Mouse (Mus musculus) heart, embryonic 12.5 days (tissue): ENCODE measurements around the gene Ptprk. TPM values are rescaled to one million over a fixed set of nuclear protein-coding genes. Genes with fewer than 3 reads are reported as not detected.

Experiments used
- ATAC-seq: fragments of 200-750 bp; cut with Nextera tagmentation; 2 replicates; pipeline ENCODE4 v1.8.0; 2017; ENCODE audit warnings: moderate TSS enrichment, moderate library complexity; ENCODE audit not compliant: insufficient number of reproducible peaks, low FRiP score
- H3K27ac ChIP-seq: fragments of 300-500 bp; sonication (generic); 2 replicates; pipeline ENCODE4 v1.5.1; 2016; ENCODE audit warnings: mild to moderate bottlenecking, moderate library complexity; ENCODE audit not compliant: poor library complexity, severe bottlenecking
- H3K27me3 ChIP-seq: fragments of 300-500 bp; sonication (generic); replicated peaks from 2 replicates; pipeline ENCODE4 v1.6.1; 2016; ENCODE audit warnings: mild to moderate bottlenecking, moderate library complexity
- H3K36me3 ChIP-seq: fragments of 300-500 bp; sonication (generic); 2 replicates; pipeline ENCODE4 v1.6.1; 2016; ENCODE audit warnings: mild to moderate bottlenecking, moderate library complexity
- H3K4me1 ChIP-seq: fragments of 300-500 bp; sonication (generic); replicated peaks from 2 replicates; pipeline ENCODE4 v1.6.1; 2016; ENCODE audit warnings: mild to moderate bottlenecking
- H3K4me2 ChIP-seq: fragments of 300-500 bp; sonication (generic); 2 replicates; pipeline ENCODE4 v1.6.1; 2016; ENCODE audit warnings: mild to moderate bottlenecking, moderate library complexity
- H3K4me3 ChIP-seq: fragments of 300-500 bp; sonication (generic); 2 replicates; pipeline ENCODE4 v1.5.1; 2016; ENCODE audit warnings: mild to moderate bottlenecking
- H3K9ac ChIP-seq: fragments of 300-500 bp; sonication (generic); 2 replicates; pipeline ENCODE4 v1.6.1; 2016; ENCODE audit warnings: mild to moderate bottlenecking, moderate library complexity
- H3K9me3 ChIP-seq: fragments of 300-500 bp; sonication (generic); replicated peaks from 2 replicates; pipeline ENCODE4 v1.6.1; 2016; ENCODE audit warnings: mild to moderate bottlenecking, moderate library complexity
- WGBS: fragments of 180-500 bp; shearing (Covaris S2); methylation state at CpG from one replicate; pipeline ENCODE4 v1.1.7; 2016; 5-methylcytosine and 5-hydroxymethylcytosine counted together
- polyA plus RNA-seq: library from polyadenylated mRNA; unstranded; fragments of >200 nt; fragmentation: Nextera tagmentation; extraction: Ambion mirVana; gene quantifications from 2 replicates; pipeline ENCODE4 v1.2.1, GENCODE M21; 2016

The Ptprk gene
- polyA plus RNA-seq, 1 experiment from 2014 or later: 43.7 TPM

DNA sequence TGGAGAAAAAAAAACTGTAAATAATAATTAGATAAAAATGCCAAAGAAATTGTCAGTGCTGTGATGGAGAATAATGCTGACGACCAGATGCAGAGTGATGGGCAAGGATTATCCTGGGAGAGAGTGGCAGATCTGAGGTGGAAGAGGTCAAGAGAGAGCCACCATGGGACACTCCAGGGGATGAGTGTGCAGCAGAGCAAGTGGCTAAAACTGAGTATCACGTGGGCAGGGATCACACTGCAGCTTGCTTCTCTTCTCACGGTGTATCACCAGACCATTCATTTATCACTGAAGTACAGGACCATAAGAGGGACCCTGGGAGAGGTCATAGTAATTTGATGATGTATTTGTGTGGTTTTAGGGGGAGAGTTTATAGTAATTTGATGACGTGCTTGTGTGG lies 340.2 kb downstream of the Ptprk start:
- no peaks in the 10 kb centered on the region for H3K9me3 ChIP-seq
- no peak overlapping the region for H3K4me2 ChIP-seq
- WGBS: 61% methylated on average over 4 of the region's 4 CpGs
- H3K36me3 ChIP-seq: no peaks in the 10 kb centered on the region
- H3K9ac ChIP-seq: no peak overlapping the region
- H3K4me1 ChIP-seq: no peaks in the 10 kb centered on the region
- H3K27me3 ChIP-seq: no peaks in the 10 kb centered on the region
- no peak overlapping the region for H3K4me3 ChIP-seq
- no peak overlapping the region for H3K27ac ChIP-seq
- no peak for ATAC-seq

DNA sequence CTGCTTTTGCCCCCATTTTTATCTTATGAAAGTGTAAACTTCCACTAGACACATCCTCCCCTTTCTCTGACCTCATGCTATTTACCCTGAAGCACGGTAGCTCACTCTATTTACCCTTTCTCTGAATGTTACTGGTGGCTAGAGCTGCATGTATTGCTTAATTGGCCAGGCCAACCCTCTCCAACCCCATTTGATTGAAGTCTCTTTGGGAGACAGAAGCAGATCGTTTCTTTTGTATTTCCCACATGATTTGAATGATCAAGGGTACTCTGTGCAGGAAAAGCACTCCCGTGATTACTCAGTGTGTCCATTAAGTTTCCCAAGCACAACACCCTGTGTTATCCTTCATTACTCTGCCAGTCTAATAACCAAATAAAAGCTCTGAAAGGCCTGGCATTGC lies 348.0 kb downstream of the Ptprk start:
- Histone ChIP-seq H3K27me3 (no peaks in the 10 kb centered on the region), H3K36me3 (no peaks in the 10 kb centered on the region), H3K9me3 (no peaks in the 10 kb centered on the region), H3K27ac (no peak overlapping the region), H3K4me1 (no peaks in the 10 kb centered on the region), H3K4me3 (no peak overlapping the region), H3K9ac (no peak overlapping the region), H3K4me2 (no peak overlapping the region)
- no peak for ATAC-seq
- WGBS: 70% methylated on average over 3 of the region's 3 CpGs

DNA sequence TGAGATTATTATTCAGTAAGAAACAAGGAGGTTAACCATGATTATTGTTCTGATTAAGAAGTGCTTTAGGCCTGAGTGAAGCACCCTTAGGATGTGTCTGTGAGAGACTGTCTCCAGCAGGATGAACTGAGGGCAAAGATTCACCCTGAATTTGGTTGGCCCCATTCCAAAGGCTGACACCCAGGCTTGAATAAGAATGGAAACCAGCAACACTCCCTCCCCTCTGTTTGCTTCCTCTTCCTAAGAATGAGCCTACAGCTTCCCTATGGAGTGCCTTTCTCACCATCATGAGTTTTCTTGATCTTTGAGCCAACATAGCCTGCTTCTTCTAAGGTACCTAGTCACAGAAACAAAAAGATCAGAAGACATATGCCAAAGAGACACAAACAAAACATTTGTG lies 350.8 kb downstream of the Ptprk start:
- no peak overlapping the region for H3K4me2 ChIP-seq
- no peak overlapping the region for H3K27ac ChIP-seq
- ATAC-seq: no peak
- no peaks in the 10 kb centered on the region for H3K4me1 ChIP-seq
- H3K36me3 ChIP-seq: no peaks in the 10 kb centered on the region
- no peak overlapping the region for H3K9ac ChIP-seq
- no peak overlapping the region for H3K4me3 ChIP-seq
- H3K27me3 ChIP-seq: no peaks in the 10 kb centered on the region
- H3K9me3 ChIP-seq: no peaks in the 10 kb centered on the region

DNA sequence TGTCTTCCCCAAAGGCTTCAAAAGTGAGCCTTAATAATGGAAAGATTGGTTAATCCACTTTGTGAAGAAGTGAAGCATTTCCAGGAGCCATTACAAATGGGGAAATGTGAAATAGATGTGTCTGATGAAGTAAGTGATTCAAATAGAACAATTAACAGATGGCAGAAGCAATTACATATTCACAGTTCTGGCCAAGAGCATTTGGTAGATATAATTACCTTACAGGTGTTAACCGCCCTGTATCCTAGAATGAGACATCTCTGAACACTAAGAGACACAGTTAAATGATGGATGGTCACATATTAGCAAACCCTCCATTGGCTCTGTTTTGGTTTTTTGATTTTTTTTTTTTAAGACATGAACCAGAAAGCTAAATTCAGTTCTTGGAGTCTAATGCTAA lies 361.5 kb downstream of the Ptprk start:
- ATAC-seq: no peak
- no peak overlapping the region for H3K9ac ChIP-seq
- no peaks in the 10 kb centered on the region for H3K27me3 ChIP-seq
- H3K4me1 ChIP-seq: no peaks in the 10 kb centered on the region
- 92% methylated on average over 1 of the region's 1 CpGs for WGBS
- H3K4me3 ChIP-seq: no peak overlapping the region
- no peaks in the 10 kb centered on the region for H3K36me3 ChIP-seq
- H3K9me3 ChIP-seq: no peaks in the 10 kb centered on the region
- H3K4me2 ChIP-seq: no peak overlapping the region
- no peak overlapping the region for H3K27ac ChIP-seq

DNA sequence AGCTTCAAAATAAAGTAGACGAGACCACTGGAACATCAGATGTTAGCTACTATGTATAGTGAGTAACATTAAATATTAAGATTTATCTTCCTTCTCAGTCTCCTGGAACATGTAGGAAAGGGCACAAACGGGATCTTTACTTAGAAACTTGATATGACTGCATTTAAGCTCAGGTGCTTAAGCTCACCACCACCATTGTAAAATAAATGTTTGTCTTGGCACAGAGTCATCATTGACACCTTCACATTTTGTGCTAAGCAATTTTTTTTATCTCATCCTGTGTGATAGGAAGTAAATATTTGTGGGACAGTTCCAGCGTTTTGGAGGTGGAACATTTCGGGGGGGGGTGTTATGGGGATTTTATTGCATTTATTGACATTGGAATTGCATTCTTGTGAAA lies 375.2 kb downstream of the Ptprk start:
- H3K4me1 ChIP-seq: no peaks in the 10 kb centered on the region
- H3K27ac ChIP-seq: no peak overlapping the region
- no peak overlapping the region for H3K4me3 ChIP-seq
- H3K27me3 ChIP-seq: no peaks in the 10 kb centered on the region
- ATAC-seq: no peak
- H3K9ac ChIP-seq: no peak overlapping the region
- no peak overlapping the region for H3K4me2 ChIP-seq
- no peaks in the 10 kb centered on the region for H3K36me3 ChIP-seq
- no peaks in the 10 kb centered on the region for H3K9me3 ChIP-seq
- 61% methylated on average over 4 of the region's 4 CpGs for WGBS

DNA sequence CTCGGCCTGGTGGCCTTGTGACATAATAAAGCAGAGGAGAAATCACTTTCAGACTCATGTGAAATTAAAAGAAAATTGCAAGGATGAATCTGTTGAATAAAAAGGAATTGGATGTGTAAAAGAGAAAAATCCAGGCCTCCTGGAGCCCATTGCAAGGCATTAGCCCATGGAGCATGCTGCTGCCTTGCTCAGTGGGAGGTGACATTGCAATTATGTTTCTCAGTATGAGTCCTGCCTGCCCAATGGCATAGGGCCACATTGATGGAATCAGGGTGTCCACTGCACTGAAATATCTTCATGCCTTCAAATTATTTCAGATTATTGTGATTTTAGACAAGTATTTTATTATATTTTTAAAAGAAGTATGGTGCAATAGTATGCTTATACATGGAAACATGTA lies 376.0 kb downstream of the Ptprk start:
- H3K4me3 ChIP-seq: no peak overlapping the region
- H3K9ac ChIP-seq: no peak overlapping the region
- no peaks in the 10 kb centered on the region for H3K4me1 ChIP-seq
- no peak overlapping the region for H3K4me2 ChIP-seq
- no peak overlapping the region for H3K27ac ChIP-seq
- H3K9me3 ChIP-seq: no peaks in the 10 kb centered on the region
- no peaks in the 10 kb centered on the region for H3K36me3 ChIP-seq
- H3K27me3 ChIP-seq: no peaks in the 10 kb centered on the region
- ATAC-seq: no peak
- WGBS: 86% methylated on average over 1 of the region's 1 CpGs

DNA sequence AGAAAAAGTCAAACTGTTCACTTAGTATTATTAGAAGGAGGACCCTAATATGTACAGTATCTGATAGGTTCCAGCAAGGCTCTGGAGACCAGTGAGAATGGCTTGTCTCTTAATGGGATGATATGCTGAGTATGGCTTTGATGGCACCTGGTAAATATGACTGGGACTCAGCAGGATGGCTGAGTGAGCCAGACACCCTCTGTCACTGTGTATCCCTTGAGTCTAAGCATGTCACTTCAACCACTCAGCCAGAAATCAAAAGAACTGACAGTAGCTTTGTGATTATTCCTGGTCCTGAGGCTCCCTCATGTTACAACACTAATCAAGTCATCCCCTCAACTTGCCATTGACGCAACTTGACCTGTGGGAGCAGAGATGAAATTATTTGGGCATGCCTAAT lies 383.4 kb downstream of the Ptprk start:
- Histone ChIP-seq H3K4me1 (peaks cover 3% of the 10 kb centered on the region; the same call in 1 of the 2 replicates), H3K4me2 (no peak overlapping the region), H3K9me3 (no peaks in the 10 kb centered on the region), H3K36me3 (no peaks in the 10 kb centered on the region), H3K4me3 (no peak overlapping the region), H3K9ac (no peak overlapping the region), H3K27ac (no peak overlapping the region), H3K27me3 (no peaks in the 10 kb centered on the region)
- ATAC-seq: no peak
- WGBS: 57% methylated on average over 1 of the region's 1 CpGs

DNA sequence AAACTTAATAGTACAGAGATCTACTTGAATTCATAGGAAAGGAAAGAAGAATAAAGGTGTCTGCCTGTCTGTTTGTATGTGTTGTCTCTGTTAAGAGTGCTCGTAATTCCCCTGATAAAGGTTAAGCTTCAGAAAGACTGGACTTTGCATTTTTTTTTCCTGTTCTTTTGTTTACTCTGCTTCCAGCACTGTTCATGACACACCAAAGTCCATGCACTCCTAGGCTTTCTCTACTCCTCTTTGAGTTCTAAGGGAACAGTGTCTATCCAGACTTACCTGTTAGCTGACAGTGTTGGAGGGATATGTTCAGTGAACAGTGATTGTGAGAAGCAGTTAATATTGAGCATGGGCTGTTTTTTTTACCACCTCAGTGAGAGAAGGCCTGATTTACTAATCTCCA lies 385.3 kb downstream of the Ptprk start:
- Histone ChIP-seq H3K27me3 (no peaks in the 10 kb centered on the region), H3K4me1 (peaks cover 3% of the 10 kb centered on the region; the same call in 1 of the 2 replicates), H3K4me2 (no peak overlapping the region), H3K4me3 (no peak overlapping the region), H3K9ac (no peak overlapping the region), H3K9me3 (no peaks in the 10 kb centered on the region), H3K36me3 (no peaks in the 10 kb centered on the region), H3K27ac (no peak overlapping the region)
- WGBS: 57% methylated on average over 1 of the region's 1 CpGs
- ATAC-seq: no peak

DNA sequence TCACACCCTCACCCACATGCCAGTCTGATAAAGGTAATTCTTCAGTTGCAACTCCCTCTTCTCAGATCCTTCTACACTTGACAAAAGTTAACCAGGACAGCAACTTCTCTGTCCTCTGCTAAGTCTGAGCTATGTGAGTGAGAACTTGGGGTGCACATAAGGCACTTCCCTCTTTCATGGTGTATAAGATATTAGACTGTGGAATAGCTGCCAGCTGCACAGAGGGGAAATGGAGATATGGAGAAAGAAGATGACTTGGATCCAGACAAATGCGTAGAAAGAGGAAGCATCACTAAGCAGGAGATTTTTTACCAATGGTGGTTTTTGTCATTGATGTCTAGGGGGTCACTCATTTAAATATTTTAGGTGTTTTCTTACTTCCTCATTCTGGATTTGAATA lies 389.1 kb downstream of the Ptprk start:
- WGBS: 90% methylated on average over 1 of the region's 1 CpGs
- H3K27me3 ChIP-seq: no peaks in the 10 kb centered on the region
- H3K4me1 ChIP-seq: no peaks in the 10 kb centered on the region

DNA sequence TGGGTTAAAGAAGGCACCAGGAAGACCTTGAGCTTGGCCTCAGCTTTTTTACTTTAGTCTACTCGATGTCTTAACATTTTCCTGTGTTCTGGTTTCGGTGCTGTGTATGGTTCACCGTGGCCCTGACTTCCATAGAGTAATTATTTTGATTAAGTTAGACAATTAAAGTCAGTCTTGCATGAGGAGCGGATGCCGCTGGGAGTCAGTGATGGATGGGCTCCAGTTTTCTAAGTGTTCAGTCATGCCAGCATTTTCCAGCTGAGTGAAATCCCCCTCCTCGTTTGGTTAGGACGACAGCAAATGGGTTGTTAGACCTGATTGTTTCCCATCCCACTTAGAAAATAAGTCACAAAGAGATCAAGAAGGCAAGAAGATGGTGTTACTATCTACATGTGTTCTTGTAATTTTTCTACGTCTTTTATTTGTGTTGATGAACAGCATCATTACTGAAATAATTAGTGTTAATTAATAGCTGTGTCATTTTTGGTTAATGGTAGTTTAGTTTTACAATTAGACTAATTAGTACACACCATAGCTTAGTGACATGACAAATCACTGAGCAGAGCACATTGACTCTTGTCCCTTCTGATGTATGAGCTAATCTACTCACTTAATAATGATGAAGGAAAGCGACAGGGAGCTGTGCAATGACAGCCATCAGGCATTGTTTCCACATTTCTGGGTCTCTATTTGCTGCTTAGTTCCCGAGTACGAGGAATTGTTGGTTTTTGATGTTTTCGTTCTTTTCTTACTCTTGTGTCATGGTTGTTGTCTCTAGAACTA lies 390.3 kb downstream of the Ptprk start:
- Histone ChIP-seq H3K9ac (no peak overlapping the region), H3K4me1 (no peaks in the 10 kb centered on the region), H3K9me3 (no peaks in the 10 kb centered on the region), H3K4me3 (no peak overlapping the region), H3K4me2 (no peak overlapping the region), H3K27ac (no peak overlapping the region), H3K36me3 (no peaks in the 10 kb centered on the region), H3K27me3 (no peaks in the 10 kb centered on the region)
- ATAC-seq: no peak
- WGBS: 83% methylated on average over 12 of the region's 12 CpGs

More for the DNA sequence above, 389.1 kb downstream of the Ptprk start:
- no peaks in the 10 kb centered on the region for H3K9me3 ChIP-seq
- no peak overlapping the region for H3K27ac ChIP-seq
- no peak overlapping the region for H3K9ac ChIP-seq
- no peak overlapping the region for H3K4me2 ChIP-seq
- H3K4me3 ChIP-seq: no peak overlapping the region
- no peaks in the 10 kb centered on the region for H3K36me3 ChIP-seq
- no peak for ATAC-seq

DNA sequence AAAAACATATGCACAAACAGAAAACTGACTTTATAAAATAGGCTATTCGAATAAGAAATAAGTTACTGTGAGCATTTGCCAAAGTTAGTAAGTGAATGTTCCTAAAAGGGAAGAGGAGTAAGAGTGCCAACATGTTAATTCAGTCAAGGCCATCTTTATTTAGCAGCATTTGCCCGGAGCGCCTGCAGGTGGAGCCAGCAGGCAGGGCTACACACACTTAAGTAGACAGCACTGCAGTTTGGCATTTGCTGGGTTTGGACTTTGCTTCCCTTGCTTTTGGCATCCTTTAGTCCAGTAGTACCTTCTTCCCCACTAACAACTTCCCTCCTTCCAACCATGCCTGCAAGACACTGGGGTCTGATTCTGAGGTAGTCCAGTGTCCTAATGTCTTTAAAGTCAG lies 411.0 kb downstream of the Ptprk start:
- Histone ChIP-seq H3K9me3 (no peaks in the 10 kb centered on the region), H3K27me3 (no peaks in the 10 kb centered on the region), H3K36me3 (no peaks in the 10 kb centered on the region), H3K4me2 (no peak overlapping the region), H3K9ac (no peak overlapping the region), H3K27ac (no peak overlapping the region), H3K4me1 (no peaks in the 10 kb centered on the region), H3K4me3 (no peak overlapping the region)
- WGBS: 20% methylated on average over 3 of the region's 3 CpGs
- no peak for ATAC-seq

DNA sequence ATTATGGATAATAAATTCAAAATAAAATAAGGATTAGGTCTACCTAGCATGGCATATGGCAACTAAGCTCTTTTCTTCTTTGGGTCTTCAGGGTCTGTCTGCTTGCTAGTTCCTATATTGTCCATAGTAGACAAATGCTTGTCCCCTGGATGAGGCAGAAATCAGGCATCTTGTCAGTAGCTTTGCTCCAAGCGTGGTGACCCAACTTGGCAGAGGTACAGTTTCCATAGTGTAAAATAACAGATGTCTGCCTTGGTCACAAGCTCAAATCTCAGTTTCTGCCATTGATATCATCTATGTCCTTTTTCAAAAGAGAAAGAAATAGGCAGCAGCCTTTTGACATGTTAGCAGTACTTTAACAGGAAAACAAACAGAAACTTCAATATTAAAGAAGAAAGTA lies 416.4 kb downstream of the Ptprk start:
- Histone ChIP-seq H3K36me3 (no peaks in the 10 kb centered on the region), H3K4me3 (no peak overlapping the region), H3K9me3 (no peaks in the 10 kb centered on the region), H3K27ac (no peak overlapping the region), H3K4me2 (no peak overlapping the region), H3K4me1 (peaks cover 12% of the 10 kb centered on the region), H3K27me3 (no peaks in the 10 kb centered on the region), H3K9ac (no peak overlapping the region)
- no peak for ATAC-seq
- WGBS: 56% methylated on average over 1 of the region's 1 CpGs
